Mouse (Mus musculus) left cerebral cortex, postnatal 36 days (tissue): Measurements from ENCODE around the gene Spem2. TPM values are rescaled to one million over a fixed set of nuclear protein-coding genes. Genes with fewer than 3 reads are reported as not detected.

Source experiments
- DNase-seq, 2 experiments: peaks; one replicate each; pipeline ENCODE4 v3.0.0; 2021 to 2022; ENCODE audit warnings: low spot score in 2 of 2, mixed read lengths in 1 of 2
- intact Hi-C: fragments of 180-260 bp; cut with DNase I; formaldehyde crosslinking; loops from one replicate; pipeline ENCODE4 v1.15.1; 2025
- total RNA-seq, 2 experiments: library from RNA; stranded (reverse); gene quantifications; 2 replicates each; pipeline ENCODE4 v1.2.3; 2021

Gene Spem2
- total RNA-seq, 2 experiments from 2014 or later = not detected

DNA sequence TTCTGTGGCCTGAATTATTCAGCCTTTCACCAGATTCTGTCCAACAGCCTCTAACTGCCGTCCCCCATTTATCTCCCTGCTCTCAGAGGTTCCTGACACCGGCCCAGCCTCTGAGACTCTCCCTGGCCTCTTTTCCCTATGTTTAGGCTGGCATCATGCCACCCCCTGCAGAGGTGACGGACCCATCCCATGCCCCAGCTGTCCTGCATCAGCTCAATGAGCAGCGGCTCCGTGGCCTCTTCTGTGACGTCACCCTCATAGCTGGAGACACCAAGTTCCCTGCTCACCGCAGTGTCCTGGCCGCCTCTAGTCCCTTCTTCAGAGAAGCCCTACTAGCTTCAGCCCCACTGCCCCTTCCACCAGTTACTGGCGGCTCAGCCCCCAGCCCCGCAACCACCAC is 42.5 kb downstream of the Spem2 start:
- no peak for DNase-seq
- intact Hi-C loops = no loop called here

DNA sequence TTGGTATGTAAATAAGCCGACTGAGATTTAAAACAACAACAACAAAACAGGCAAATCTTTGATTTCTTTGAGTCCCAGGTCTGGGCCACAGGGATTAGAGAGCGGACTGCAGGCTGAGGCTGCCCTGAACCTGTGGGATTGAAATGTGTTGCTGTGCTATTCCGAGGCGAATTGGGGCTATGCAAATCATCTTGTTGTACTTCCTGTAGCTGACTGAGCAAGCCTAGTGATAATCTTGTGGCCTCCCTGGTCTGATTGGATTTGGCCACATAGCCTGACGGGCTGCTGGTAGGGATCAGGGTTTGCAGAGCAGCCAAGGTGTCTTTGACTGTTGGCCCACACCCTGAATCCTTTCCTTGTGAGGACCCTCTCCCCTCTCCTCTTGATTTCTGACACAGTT is 43.3 kb downstream of the Spem2 start:
- intact Hi-C loops = no loop called here

GRCm38 (mm10) chr11:69767625-69767909 is 50.7 kb downstream of the Spem2 start:
- no peak for DNase-seq
- intact Hi-C loops = no loop called here

More for the DNA sequence above, 43.3 kb downstream of the Spem2 start:
- no peak for DNase-seq

DNA sequence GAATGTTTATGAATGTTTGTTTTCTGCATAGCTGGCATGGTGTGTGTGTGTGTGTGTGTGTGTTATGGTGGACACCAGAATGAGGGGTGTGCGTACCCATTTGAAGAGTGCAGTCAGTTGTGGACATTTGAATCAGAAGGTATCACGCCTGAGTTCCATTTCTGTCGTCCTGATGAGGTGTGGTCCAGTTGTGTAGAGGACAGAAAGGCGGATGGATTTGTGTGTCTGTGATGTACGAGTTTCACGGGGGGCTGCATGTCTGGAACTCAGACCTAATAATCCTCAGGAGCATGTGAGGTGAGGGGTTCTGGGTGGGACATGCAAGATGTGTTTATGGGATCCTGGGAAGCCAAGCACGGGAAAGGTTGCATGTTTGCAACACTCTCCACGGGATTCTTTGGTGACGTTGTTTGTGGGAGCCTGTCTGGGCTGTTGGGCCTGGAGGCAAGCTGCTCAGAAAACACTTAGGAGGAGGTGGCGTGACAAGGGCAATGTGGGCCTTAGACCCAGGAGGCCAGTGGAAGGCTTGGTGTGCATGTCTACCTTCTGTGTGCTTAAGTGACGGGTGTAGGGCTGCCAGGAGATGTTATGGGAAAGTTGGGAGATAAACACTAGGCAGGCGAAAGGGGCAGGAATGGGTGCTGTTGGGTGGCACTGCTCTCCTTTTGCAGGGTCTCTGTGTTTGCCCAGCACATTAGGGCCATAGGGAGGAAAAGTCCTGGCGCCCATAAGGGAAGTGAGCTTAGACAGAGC is 51.2 kb downstream of the Spem2 start:
- intact Hi-C loops = loop anchor here (1.0 kb wide), 1 partner anchor 36 kb away; no protein-coding TSS in a partner anchor
- DNase-seq = no peak

Other genes with a start within 250 kb of the Spem2 start
- gene Wrap53, start 238.2 kb downstream of the Spem2 start, total RNA-seq = 10 to 100 TPM; 10.2 to 10.8 TPM
- 10 to 100 TPM; 21.7 to 22.6 TPM for gene Trp53, start 238.1 kb downstream of the Spem2 start, total RNA-seq
- gene Atp1b2, start 212.5 kb downstream of the Spem2 start, total RNA-seq = 100 to 1,000 TPM; 398 to 420 TPM
- not detected for gene Shbg, start 200.6 kb downstream of the Spem2 start, total RNA-seq
- 10 to 100 TPM in 1 of 2 experiments, 1 to 10 TPM in 1; 9.5 to 11.2 TPM for gene Sat2, start 196.4 kb downstream of the Spem2 start, total RNA-seq
- gene Fxr2, start 185.5 kb downstream of the Spem2 start, total RNA-seq = 100 to 1,000 TPM; 117 to 149 TPM
- under 1 TPM in 1 of 2 experiments, not detected in 1; 0.39 TPM for gene Sox15, start 163.2 kb downstream of the Spem2 start, total RNA-seq
- 10 to 100 TPM; 59.8 to 62.3 TPM for gene Mpdu1, start 155.8 kb downstream of the Spem2 start, total RNA-seq
- gene Cd68, start 152.3 kb downstream of the Spem2 start, total RNA-seq = 10 to 100 TPM; 14.9 to 15.1 TPM
- gene Eif4a1, start 146.0 kb downstream of the Spem2 start, total RNA-seq = 100 to 1,000 TPM; 276 to 285 TPM
- gene Senp3, start 136.4 kb downstream of the Spem2 start, total RNA-seq = 100 to 1,000 TPM in 1 of 2 experiments, 10 to 100 TPM in 1; 84.3 to 114 TPM
- gene Tnfsf13, start 132.7 kb downstream of the Spem2 start, total RNA-seq = 1 to 10 TPM; 2.3 to 2.6 TPM
- 10 to 100 TPM in 1 of 2 experiments, 1 to 10 TPM in 1; 7.2 to 12.3 TPM for gene Tnfsf12, start 122.6 kb downstream of the Spem2 start, total RNA-seq
- gene Tnfsfm13, start 122.4 kb downstream of the Spem2 start, total RNA-seq = 1 to 10 TPM; 1.7 to 3.0 TPM
- gene Polr2a, start 59.8 kb downstream of the Spem2 start, total RNA-seq = 10 to 100 TPM; 53.5 to 59.7 TPM
- not detected for gene Slc35g3, start 56.5 kb downstream of the Spem2 start, total RNA-seq
- gene Zbtb4, start 52.6 kb downstream of the Spem2 start, total RNA-seq = 100 to 1,000 TPM; 122 to 127 TPM
- under 1 TPM; 0.66 to 0.81 TPM for gene Chrnb1, start 22.5 kb downstream of the Spem2 start, total RNA-seq
- 10 to 100 TPM; 14.1 to 18.7 TPM for gene Fgf11, start 16.6 kb downstream of the Spem2 start, total RNA-seq
- gene Tmem102, start 12.8 kb downstream of the Spem2 start, total RNA-seq = not detected
- gene Gm39566, start 3.2 kb downstream of the Spem2 start, total RNA-seq = not detected
- gene Spem1, start 3.7 kb upstream of the Spem2 start, total RNA-seq = under 1 TPM; 0.52 TPM
- gene Nlgn2, start 19.3 kb upstream of the Spem2 start, total RNA-seq = 100 to 1,000 TPM; 239 to 241 TPM
- gene Tmem256, start 20.0 kb upstream of the Spem2 start, total RNA-seq = 100 to 1,000 TPM; 111 to 130 TPM
- gene Plscr3, start 27.9 kb upstream of the Spem2 start, total RNA-seq = 10 to 100 TPM; 18.4 to 18.7 TPM
- not detected for gene Tnk1, start 40.3 kb upstream of the Spem2 start, total RNA-seq
- not detected for gene Tmem95, start 59.6 kb upstream of the Spem2 start, total RNA-seq
- gene Kctd11, start 62.9 kb upstream of the Spem2 start, total RNA-seq = 1 to 10 TPM in 1 of 2 experiments, under 1 TPM in 1; 0.93 to 1.3 TPM
- gene Acap1, start 77.1 kb upstream of the Spem2 start, total RNA-seq = under 1 TPM in 1 of 2 experiments, not detected in 1; 0.27 TPM
- under 1 TPM in 1 of 2 experiments, not detected in 1; 0.64 TPM for gene 2810408A11Rik, start 82.5 kb upstream of the Spem2 start, total RNA-seq
- 100 to 1,000 TPM; 114 to 121 TPM for gene Neurl4, start 82.6 kb upstream of the Spem2 start, total RNA-seq
- gene Gps2, start 95.4 kb upstream of the Spem2 start, total RNA-seq = 10 to 100 TPM; 25.9 to 32.4 TPM
- 100 to 1,000 TPM; 406 to 453 TPM for gene Eif5a, start 103.5 kb upstream of the Spem2 start, total RNA-seq
- gene Ybx2, start 117.3 kb upstream of the Spem2 start, total RNA-seq = 10 to 100 TPM in 1 of 2 experiments, 1 to 10 TPM in 1; 4.6 to 14.7 TPM
- 1 to 10 TPM; 3.6 to 4.4 TPM for gene Slc2a4, start 129.7 kb upstream of the Spem2 start, total RNA-seq
- not detected for gene Cldn7, start 146.3 kb upstream of the Spem2 start, total RNA-seq
- gene Ctdnep1, start 162.7 kb upstream of the Spem2 start, total RNA-seq = 100 to 1,000 TPM; 112 to 128 TPM
- gene Elp5, start 164.1 kb upstream of the Spem2 start, total RNA-seq = 10 to 100 TPM; 79.2 to 88.5 TPM
- gene Gabarap, start 172.7 kb upstream of the Spem2 start, total RNA-seq = 100 to 1,000 TPM; 199 to 219 TPM
- 10 to 100 TPM; 41.3 to 46.1 TPM for gene Phf23, start 177.3 kb upstream of the Spem2 start, total RNA-seq
- gene Dvl2, start 182.1 kb upstream of the Spem2 start, total RNA-seq = 10 to 100 TPM; 25.4 to 36.0 TPM
- gene Acadvl, start 196.9 kb upstream of the Spem2 start, total RNA-seq = 10 to 100 TPM; 54.3 to 58.5 TPM
- 100 to 1,000 TPM; 867 to 894 TPM for gene Dlg4, start 198.5 kb upstream of the Spem2 start, total RNA-seq
- 1 to 10 TPM in 1 of 2 experiments, under 1 TPM in 1; 0.99 to 1.1 TPM for gene Asgr1, start 235.6 kb upstream of the Spem2 start, total RNA-seq